Comparison of ENCODE assay signal across 8 mouse cellular contexts in genomic region chr2:128428651-128429633, GRCm38 (mm10).
DNase-seq lines count a peak whose midpoint lies in the region; ATAC-seq and TF ChIP-seq lines count a peak whose summit lies in the region.

No protein-coding gene starts in this region.

- H3K4me1 ChIP-seq in liver, embryonic 15.5 days (replicated peaks) = peaks cover 17% of the 10 kb centered on the region
- peaks cover 11% of the 10 kb centered on the region for H3K4me1 ChIP-seq in olfactory bulb, adult 2 months (ENCODE audit: control insufficient read depth, insufficient read depth, low read length)

- peak; percentile 72 for DNase-seq in gastrocnemius, postnatal 14 days
- peak; percentile 89 for DNase-seq in induced T-regulatory cell, adult 2 months (ENCODE audit: low read depth)
- DNase-seq in left cerebral cortex, postnatal 36 days (ENCODE audit: low spot score in 2 of 2) = no peak
- no peak for DNase-seq in c-Kit-positive CD71-positive TER-119-positive erythroid progenitor cells, embryonic 14.5 days (ENCODE audit: low spot score)

- peak overlapping the region; percentile 46 for H3K4me2 ChIP-seq in liver, embryonic 15.5 days

- H3K36me3 ChIP-seq in liver, embryonic 15.5 days (replicated peaks) = no peaks in the 10 kb centered on the region

- TF ChIP-seq CTCF in olfactory bulb, adult 2 months (IDR thresholded peaks at IDR 0.05; ENCODE audit: insufficient read depth, low read depth, low read length) = no peak

- 0 out of 2 replicates have a peak overlapping the region, but pooled peaks have one; percentile 6 for H3K9ac ChIP-seq in liver, embryonic 15.5 days

- peaks cover 19% of the 10 kb centered on the region for H3K27me3 ChIP-seq in liver, embryonic 15.5 days

- ATAC-seq in CD4-positive, CD25-positive, alpha-beta regulatory T cell, adult 4 months = peak; percentile 77
- peak; percentile 73 for ATAC-seq in activated CD4-positive, CD25-positive, alpha-beta regulatory T cell, adult 4 months
- no peak for ATAC-seq in liver, embryonic 15.5 days (ENCODE audit: insufficient read depth)

- no peak for TF ChIP-seq POLR2A in olfactory bulb, adult 2 months (IDR thresholded peaks at IDR 0.05; ENCODE audit: insufficient read depth, low read depth, low read length)

- WGBS in liver, embryonic 15.5 days (ENCODE audit: insufficient replicate concordance) = 12% methylated on average over 18 of the region's 18 CpGs
- 61% methylated on average over 18 of the region's 18 CpGs for WGBS in olfactory bulb, adult 2 months

- intact Hi-C loops in gastrocnemius, postnatal 14 days (cut with DNase I; ENCODE audit: low total_unique reads) = no loop called here
- intact Hi-C loops in left cerebral cortex, postnatal 36 days (cut with DNase I) = no loop called here

- H3K27ac ChIP-seq in liver, embryonic 15.5 days (replicated peaks) = peak overlapping the region; percentile 68
- H3K27ac ChIP-seq in olfactory bulb, adult 2 months (ENCODE audit: insufficient read depth, low read depth, low read length) = no peak overlapping the region

- peak overlapping the region; percentile 42 for H3K4me3 ChIP-seq in liver, embryonic 15.5 days (replicated peaks)
- H3K4me3 ChIP-seq in olfactory bulb, adult 2 months (ENCODE audit: insufficient read depth, low read depth, low read length) = 0 out of 2 replicates have a peak overlapping the region, but pooled peaks have one; percentile 4

- H3K9me3 ChIP-seq in liver, embryonic 15.5 days (replicated peaks) = no peaks in the 10 kb centered on the region

Comparison
In these comparisons a context has a peak if more than half of its experiments do, and no peak if none do; other contexts are left out.
1. DNase-seq: peak in gastrocnemius, postnatal 14 days (single experiment) and induced T-regulatory cell, adult 2 months (single experiment); none in left cerebral cortex, postnatal 36 days (0 of 2) and c-Kit-positive CD71-positive TER-119-positive erythroid progenitor cells, embryonic 14.5 days (single experiment).